Mouse (Mus musculus) gastrocnemius, adult 2 months (tissue): ENCODE data around the gene Fam83c. TPM values are rescaled to one million over a fixed set of nuclear protein-coding genes. Genes with fewer than 3 reads are reported as not detected.
A peak's percentile ranks its signal among the peaks of the same experiment; 100 is the strongest.
"Not testable (repeated sequence)": the region's sequence is repeated elsewhere in the genome, so short reads cannot be mapped to it uniquely, and the experiment has no call there.

Experiments used
- DNase-seq: peaks from one replicate; pipeline ENCODE4 v3.0.0; 2022
- H3K27ac ChIP-seq: fragments of 200-600 bp; 2 replicates; pipeline ENCODE4 v1.8.1; 2022; ENCODE audit warnings: mild to moderate bottlenecking
- H3K4me3 ChIP-seq: fragments of 200-600 bp; 2 replicates; pipeline ENCODE4 v1.8.1; 2022; ENCODE audit warnings: mild to moderate bottlenecking, moderate library complexity
- CTCF ChIP-seq: fragments of 200-600 bp; IDR thresholded peaks from 2 replicates; pipeline ENCODE4 v1.8.1; 2022; ENCODE audit warnings: antibody characterized with exemption, mild to moderate bottlenecking, moderate library complexity
- intact Hi-C: fragments of 180-260 bp; cut with DNase I; formaldehyde crosslinking; loops from one replicate; pipeline ENCODE4 v1.15.1; 2025
- total RNA-seq, 2 experiments: library from RNA; stranded (reverse); gene quantifications; 2 replicates each; pipeline ENCODE4 v1.2.3; 2021

Gene Fam83c
- total RNA-seq, 2 experiments from 2014 or later, result not detected

DNA sequence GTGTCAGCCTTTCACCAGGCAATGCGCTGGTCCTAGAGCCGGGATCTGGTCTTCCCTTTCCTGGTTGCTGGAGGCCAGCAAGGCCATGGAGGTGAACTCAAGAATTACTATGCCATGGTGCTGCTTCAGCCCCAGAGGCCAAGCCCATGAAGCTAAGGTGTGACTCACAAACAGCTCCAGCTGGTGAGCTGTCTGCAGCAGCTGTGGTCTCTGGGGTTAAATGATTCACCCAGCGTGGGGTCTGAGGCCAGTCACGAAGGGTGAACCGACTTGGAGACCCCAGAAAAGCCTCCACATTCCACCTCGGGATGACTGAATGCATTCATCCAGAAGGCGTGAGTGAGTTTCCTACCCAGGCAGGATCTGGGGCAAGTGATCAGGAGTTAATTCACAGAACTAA is 15.5 kb upstream of the Fam83c start:
- H3K4me3 ChIP-seq, result no peak overlapping the region
- intact Hi-C loops, result no loop called here
- H3K27ac ChIP-seq, result no peak overlapping the region
- no peak for DNase-seq
- no peak for TF ChIP-seq CTCF

- intact Hi-C loops, result no loop called here
Observed at GRCm38 (mm10) chr2:155849464-155849863, 14.8 kb upstream of the Fam83c start.

GRCm38 (mm10) chr2:155848291-155848690 is 13.6 kb upstream of the Fam83c start:
- intact Hi-C loops, result no loop called here

More at GRCm38 (mm10) chr2:155849464-155849863, 14.8 kb upstream of the Fam83c start:
- no peak overlapping the region for H3K4me3 ChIP-seq
- no peak overlapping the region for H3K27ac ChIP-seq
- DNase-seq, result no peak
- TF ChIP-seq CTCF, result no peak

DNA sequence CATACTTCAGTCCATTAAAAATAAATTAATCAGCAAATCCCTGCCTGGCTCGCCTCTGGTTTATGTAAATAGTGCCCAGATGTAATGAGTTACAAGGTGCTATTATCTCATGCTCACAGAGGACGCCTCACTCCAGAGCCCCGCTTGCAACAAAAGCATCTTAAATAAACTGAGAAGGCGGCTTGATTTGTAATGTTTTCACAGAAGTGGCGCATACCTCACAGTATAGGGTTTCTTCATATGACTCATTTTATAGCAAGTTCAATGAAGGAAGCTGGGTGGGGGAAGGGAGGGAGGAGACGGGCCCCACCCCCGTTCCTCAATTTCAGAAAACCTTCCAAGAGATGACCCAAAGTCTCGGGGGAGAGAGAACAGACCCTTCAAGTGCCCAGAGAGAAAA is 12.3 kb upstream of the Fam83c start:
- H3K27ac ChIP-seq, result no peak overlapping the region
- intact Hi-C loops, result loop anchor here (1.0 kb wide), 1 partner anchor 99 kb away; no protein-coding TSS in a partner anchor
- DNase-seq, result no peak

More at GRCm38 (mm10) chr2:155848291-155848690, 13.6 kb upstream of the Fam83c start:
- TF ChIP-seq CTCF, result peak; percentile 87
- Histone ChIP-seq H3K27ac (no peak overlapping the region), H3K4me3 (no peak overlapping the region)
- peak; percentile 83 for DNase-seq

DNA sequence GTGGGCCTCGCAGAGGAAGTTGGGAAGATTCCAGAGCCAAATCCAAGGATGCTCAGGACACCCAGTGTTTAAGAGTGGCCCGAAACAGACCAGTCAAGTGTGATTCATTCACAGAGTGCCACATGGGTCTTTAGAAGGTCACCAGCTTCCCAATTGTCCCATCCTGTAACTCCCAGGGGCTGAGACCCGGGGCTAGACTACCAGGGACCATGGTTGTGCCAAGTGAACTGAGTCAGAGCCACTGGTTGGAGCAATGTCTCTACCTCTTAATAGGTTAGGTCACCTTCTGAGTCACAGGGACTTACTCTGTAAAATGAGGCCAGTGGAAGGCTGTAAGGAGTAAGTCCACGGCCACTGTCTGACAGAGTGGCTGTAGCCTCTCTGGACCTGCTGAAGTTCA is 4.3 kb upstream of the Fam83c start:
- H3K4me3 ChIP-seq, result no peak overlapping the region
- intact Hi-C loops, result no loop called here
- TF ChIP-seq CTCF, result no peak
- DNase-seq, result no peak
- no peak overlapping the region for H3K27ac ChIP-seq

More for the DNA sequence above, 12.3 kb upstream of the Fam83c start:
- TF ChIP-seq CTCF, result no peak
- H3K4me3 ChIP-seq, result no peak overlapping the region

DNA sequence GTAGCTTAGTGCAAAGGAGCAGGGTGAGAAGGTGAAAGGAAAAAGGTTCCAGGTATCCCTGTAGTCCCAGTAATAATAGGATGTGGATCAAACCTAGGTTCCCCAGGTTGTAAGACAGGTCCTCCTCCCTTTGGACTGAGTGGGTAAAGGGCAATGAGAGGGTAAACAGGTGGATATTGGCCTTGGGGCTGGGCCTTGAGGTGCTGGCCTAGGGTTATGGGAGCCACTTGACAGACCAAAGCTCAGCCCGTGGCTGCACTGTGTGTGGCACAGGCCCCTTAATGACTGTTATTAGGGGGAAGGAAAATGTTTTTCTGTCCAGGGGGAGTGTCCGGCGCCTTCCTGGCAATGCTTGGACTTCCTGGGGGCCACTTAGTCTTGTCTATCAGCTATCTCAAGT is 3.3 kb upstream of the Fam83c start:
- no peak for DNase-seq
- intact Hi-C loops, result no loop called here
- no peak overlapping the region for H3K27ac ChIP-seq
- TF ChIP-seq CTCF, result no peak
- no peak overlapping the region for H3K4me3 ChIP-seq

GRCm38 (mm10) chr2:155832087-155832486 is 2.6 kb downstream of the Fam83c start:
- H3K4me3 ChIP-seq, intact Hi-C loops, H3K27ac ChIP-seq, DNase-seq: not testable (repeated sequence)
- peak; percentile 38 for TF ChIP-seq CTCF

DNA sequence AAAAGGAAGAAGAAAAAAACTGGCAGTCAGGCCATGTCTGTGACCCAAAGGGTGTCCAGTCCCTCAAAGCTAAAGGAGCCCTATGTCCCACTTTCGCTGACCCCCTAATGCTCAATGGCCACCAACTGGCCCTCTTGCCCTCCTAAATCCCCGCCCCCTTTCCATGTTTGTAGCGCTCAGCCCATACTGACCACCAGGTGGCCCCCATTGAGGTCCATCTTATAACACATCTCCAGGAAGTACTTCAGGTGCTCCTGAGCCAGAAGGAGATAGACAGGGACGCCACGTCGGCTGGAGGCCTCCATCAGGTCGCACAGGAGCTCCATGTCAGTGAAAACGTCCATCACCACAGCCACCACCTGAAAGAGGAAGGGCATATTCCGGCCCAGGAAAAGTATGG is 3.4 kb downstream of the Fam83c start:
- peak; percentile 27; the same call in 1 of the 2 replicates for TF ChIP-seq CTCF
- intact Hi-C loops, result no loop called here
- Histone ChIP-seq H3K27ac (no peak overlapping the region), H3K4me3 (no peak overlapping the region)
- no peak for DNase-seq

- intact Hi-C loops, result no loop called here
- DNase-seq, result no peak
- Histone ChIP-seq H3K27ac (no peak overlapping the region), H3K4me3 (no peak overlapping the region)
- TF ChIP-seq CTCF, result no peak
Observed at GRCm38 (mm10) chr2:155830841-155831240, 3.8 kb downstream of the Fam83c start.

GRCm38 (mm10) chr2:155826630-155827424 is 7.8 kb downstream of the Fam83c start, which contains the start of gene Eif6:
TSS of gene Eif6 (minus strand) at chr2:155826925.
- DNase-seq, result peak; percentile 90
- intact Hi-C loops, result no loop called here
- peak within 1 kb of the TSS; percentile 95 for H3K4me3 ChIP-seq
- peak within 1 kb of the TSS; percentile 87 for H3K27ac ChIP-seq
- no peak for TF ChIP-seq CTCF

- TF ChIP-seq CTCF, result no peak
- no peak for DNase-seq
- Histone ChIP-seq H3K27ac (peak overlapping the region; percentile 87), H3K4me3 (peak overlapping the region; percentile 95)
- intact Hi-C loops, result no loop called here
Observed at GRCm38 (mm10) chr2:155825904-155826629, 8.6 kb downstream of the Fam83c start.

DNA sequence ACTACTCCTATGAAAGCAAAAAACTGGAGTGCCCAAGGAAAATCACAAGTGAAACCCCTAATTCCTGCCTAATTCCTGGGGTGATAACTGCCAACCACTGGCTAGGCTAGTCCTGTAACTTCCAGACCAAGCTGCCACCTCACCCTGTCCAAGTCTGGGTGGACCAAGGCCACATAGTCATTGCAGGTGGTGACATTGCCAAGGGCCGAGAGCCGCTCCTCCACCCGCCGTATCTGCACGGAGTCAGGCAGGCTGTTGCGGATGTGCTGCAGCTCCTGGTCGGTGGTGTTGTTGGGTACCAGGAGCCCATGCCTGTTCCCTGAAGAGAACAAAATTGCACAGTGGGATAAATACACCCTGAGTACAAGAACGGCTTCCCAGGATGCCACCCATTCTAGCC is 10.9 kb downstream of the Fam83c start:
- no peak for DNase-seq
- no peak for TF ChIP-seq CTCF
- H3K27ac ChIP-seq, result no peak overlapping the region
- intact Hi-C loops, result no loop called here
- H3K4me3 ChIP-seq, result no peak overlapping the region

DNA sequence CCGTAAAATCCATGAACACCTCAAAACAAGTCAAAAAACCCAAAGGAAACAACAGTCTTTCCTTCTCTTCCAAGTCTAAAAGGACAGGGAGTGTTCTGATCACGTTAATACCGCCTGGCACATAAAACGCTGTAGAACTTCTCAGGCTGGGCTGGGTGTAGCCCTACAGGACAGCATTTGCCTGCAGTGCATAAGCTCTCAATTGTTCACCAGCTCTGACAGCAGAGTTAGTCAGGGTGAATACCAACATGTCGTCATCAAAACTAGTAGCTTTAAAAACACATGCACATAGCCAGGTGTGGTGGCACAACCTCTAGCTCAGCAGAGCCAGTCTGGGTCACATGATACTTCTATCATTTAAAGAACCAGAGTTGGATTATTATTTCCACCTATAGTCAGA is 13.9 kb downstream of the Fam83c start:
- Histone ChIP-seq H3K4me3 (no peak overlapping the region), H3K27ac (no peak overlapping the region)
- TF ChIP-seq CTCF, result no peak
- intact Hi-C loops, result no loop called here
- no peak for DNase-seq
